Mouse (Mus musculus): Measurements from ENCODE around the gene Ctnna3.

- TF ChIP-seq CTCF (IDR thresholded peaks at IDR 0.05; ENCODE audit: borderline replicate concordance, extremely low read depth, insufficient read depth, insufficient read length) (no peak), POLR2A (IDR thresholded peaks at IDR 0.05; ENCODE audit: borderline replicate concordance, extremely low read depth, insufficient read depth, insufficient read length, poor library complexity, severe bottlenecking) (no peak)
These were observed 716.6 kb downstream of the Ctnna3 start for GRCm38 (mm10) chr10:64146511-64146910.

Data from brain, embryonic 14.5 days (tissue).